Mouse (Mus musculus): ENCODE measurements around the gene Ube2o.

Gene Ube2o

DNA sequence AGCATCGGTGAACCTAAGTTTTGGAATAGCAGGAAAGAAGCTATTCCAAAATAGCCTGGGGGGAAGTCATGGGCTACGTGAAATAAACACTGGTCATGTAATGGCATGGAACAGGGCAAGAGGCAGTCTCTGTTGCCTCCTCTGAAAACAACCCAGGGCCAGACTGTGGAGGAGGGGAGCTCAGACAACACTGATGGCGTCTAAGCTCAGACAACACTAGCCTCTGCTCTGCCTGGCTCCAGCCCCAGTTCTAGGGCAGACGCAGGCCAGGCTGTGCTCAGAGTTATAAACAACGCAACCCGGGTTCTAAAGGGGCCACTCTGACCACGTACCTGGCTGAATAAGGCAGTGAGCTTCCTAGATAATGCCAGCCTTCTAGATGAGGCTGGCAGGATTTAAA, 30.5 kb downstream of the Ube2o start:
- ATAC-seq (ENCODE audit: insufficient number of reproducible peaks, low FRiP score, low TSS enrichment) = no peak

GRCm38 (mm10) chr11:116549273-116550038, 31.8 kb downstream of the Ube2o start:
- ATAC-seq (ENCODE audit: insufficient number of reproducible peaks, low FRiP score, low TSS enrichment) = no peak

- no peak for ATAC-seq (ENCODE audit: insufficient number of reproducible peaks, low FRiP score, low TSS enrichment)
Observed at GRCm38 (mm10) chr11:116548780-116549179, 32.5 kb downstream of the Ube2o start.

DNA sequence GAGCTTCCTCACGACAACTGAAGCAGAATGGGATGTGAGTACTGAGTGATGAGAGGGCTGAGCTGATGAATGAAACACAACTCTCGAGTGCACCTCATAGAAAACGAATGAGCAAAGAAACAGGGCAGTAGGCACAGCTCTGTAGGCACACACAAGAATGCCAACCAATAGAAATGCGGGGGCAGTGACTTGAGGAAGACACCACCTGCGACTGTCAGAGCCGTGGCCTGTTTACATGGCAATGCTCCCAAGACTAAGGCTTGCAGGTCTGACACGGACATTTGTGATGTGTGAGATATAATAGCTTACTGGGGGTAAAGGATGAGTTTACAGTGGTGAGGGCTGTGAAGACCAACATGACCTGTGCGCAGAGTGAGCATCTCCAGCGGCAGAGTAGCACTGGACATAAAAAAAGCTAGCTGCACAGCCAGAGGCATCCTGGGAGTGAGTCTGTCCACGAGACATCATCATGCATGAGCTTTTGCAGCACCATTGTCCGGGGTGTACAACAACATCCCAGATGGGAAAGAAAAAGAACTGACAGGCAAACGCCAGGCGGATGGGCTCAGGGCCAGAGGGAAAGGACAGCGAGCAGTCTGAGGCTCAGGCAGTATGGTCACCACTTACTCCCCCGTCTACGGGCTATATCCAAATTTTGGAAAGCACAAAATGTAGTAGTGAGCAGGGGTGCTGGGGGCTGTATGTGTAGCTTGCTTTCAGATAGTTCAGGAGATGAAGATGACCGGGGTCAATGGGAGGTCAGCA, 33.8 kb downstream of the Ube2o start:
- no peak for ATAC-seq (ENCODE audit: insufficient number of reproducible peaks, low FRiP score, low TSS enrichment)

GRCm38 (mm10) chr11:116543110-116543509, 38.1 kb downstream of the Ube2o start:
- no peak for ATAC-seq (ENCODE audit: insufficient number of reproducible peaks, low FRiP score, low TSS enrichment)

DNA sequence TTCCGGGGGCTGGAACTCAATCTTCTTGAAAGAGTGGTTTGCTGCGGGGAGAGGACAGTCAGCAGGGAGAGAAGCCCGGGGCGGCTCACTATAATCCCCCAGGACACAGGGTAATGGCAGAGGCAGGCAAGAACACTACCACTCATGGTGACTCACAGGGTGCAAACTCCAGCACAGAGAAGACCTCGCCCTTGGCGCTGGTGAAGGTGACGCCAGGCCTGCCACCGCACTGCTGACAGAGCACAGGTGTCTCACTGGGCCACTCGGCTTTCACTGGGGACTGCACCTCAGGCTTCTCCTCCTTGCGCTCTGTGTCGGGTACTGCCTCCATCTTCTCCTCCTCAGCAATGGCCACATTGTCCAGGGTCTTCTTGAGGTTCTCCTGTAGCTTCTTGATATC, 40.1 kb downstream of the Ube2o start:
- ATAC-seq (ENCODE audit: insufficient number of reproducible peaks, low FRiP score, low TSS enrichment) = no peak

DNA sequence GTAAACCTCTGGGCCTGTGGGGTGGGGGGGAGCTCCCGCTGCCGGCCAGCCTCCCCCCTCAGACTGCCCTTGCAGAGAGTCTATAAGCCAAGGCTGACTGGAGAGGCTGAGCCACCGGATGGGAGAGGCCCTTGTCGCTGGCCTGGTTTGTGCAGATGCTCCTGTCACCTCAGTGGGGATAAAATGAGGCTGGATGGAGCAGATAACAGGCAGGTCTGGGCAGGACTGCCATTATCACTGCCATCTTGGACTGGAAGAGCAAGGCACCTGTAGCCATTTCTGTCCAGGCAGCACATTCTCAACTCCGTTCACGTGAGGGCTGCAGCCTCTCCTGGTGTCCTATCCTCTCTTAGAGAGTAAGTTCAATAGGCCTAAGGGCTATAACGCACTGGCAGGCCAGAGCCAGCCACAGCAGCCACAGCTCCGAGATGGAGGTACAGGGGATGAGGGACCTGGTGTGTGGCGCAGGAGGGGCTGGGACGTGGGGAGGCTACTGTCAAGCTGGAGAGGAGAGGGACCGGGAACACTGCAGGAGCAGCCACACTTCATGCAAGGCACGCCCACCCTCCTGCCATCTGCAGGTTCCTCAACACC, 43.0 kb downstream of the Ube2o start:
- ATAC-seq (ENCODE audit: insufficient number of reproducible peaks, low FRiP score, low TSS enrichment) = no peak

DNA sequence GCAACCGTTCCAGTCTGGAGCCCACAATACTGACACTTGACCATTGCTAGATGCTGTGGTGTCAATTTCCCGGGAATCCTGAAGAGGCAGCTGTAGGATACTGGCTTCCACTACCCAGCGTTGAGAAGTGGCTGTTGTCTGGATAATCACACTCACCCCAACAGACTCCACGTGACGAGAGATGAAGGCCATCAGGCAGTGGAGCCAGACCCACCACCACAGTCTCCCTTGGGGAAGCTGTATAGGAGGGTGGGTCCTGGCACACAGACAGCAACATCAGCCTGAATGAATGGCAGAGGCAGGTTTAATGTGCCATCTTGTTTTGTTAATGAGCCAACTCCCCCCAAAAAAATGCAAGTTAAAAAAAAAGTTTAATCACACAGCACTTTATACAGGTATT, 43.9 kb downstream of the Ube2o start:
- ATAC-seq (ENCODE audit: insufficient number of reproducible peaks, low FRiP score, low TSS enrichment) = no peak

GRCm38 (mm10) chr11:116536685-116537084, 44.6 kb downstream of the Ube2o start:
- ATAC-seq (ENCODE audit: insufficient number of reproducible peaks, low FRiP score, low TSS enrichment) = no peak

DNA sequence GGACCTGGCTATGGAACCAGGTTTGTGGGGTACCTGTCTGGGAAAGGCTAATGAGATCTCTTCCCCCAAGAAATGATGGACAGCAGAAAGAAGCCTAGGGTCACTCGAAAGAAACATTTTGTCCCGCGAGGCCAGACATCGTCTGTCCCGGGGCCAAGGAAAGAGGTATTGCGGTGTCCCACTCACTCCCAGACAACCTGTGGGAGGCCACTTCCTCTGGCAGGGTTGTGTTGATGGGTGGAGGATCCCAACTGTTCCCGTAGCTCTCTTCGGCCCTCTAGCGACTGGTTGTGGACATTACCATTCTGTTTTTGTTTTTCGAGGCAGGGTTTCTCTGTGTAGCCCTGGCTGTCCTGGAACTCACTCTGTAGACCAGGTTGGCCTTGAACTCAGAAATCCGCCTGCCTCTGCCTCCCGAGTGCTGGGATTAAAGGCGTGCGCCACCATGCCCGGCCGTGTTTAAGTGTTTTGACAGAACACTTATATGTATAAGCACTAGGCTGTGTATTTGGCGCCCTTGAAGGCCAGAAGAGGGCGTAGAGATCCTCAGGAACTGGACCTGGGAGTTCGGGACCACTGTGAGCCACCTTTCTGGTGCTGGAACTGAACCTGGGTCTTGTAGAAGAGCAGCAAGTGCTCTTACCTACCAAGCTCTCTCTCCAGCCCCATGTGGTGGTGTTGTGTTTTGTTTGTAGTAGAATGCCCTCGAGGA, 46.9 kb downstream of the Ube2o start:
- peak; percentile 51; the same call in 1 of the 2 replicates for ATAC-seq (ENCODE audit: insufficient number of reproducible peaks, low FRiP score, low TSS enrichment)

DNA sequence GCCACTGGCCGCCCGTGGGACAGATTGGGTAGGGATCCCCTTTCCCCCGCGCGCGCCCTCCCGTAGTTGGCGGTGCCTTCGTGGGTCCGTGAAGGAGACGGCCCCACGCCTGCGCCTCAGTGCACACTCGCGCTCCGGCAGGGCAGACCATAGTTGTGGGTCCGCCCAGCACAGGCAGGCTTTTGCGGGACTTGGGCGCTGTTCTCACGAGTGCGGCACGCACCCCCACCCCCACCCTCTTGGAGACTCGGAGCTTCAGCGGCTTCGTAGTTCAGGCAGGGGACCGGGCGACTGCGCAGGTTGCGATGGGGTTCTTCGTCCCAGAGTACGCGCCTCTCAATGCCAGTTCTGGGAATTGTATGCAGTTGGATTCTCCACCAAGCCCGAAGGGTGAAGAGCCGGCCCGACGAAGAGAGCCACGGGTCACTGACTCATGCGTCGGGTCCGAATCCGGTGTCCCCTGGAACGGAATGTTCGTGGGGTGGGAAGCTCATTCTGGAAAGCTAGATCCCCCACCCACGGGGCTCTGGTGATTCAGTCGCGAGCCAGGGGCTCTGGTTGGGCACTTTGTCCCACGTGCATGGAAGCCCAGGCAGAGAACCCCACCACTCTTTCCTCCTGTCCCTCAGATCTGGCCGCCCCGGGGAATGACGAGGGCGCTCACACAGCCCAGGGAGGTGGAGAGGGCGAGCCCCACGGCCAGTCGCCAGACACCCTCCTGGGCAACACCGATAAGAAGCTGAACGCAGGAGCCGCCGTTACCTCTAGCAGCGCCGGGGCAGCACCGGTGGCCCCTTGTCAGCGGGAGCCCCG, 47.7 kb downstream of the Ube2o start:
- no peak for ATAC-seq (ENCODE audit: insufficient number of reproducible peaks, low FRiP score, low TSS enrichment)

- no peak for ATAC-seq (ENCODE audit: insufficient number of reproducible peaks, low FRiP score, low TSS enrichment)
Observed at GRCm38 (mm10) chr11:116532810-116533338, 48.4 kb downstream of the Ube2o start.

- ATAC-seq (ENCODE audit: insufficient number of reproducible peaks, low FRiP score, low TSS enrichment) = no peak
Observed at GRCm38 (mm10) chr11:116532262-116532809, 48.9 kb downstream of the Ube2o start.

- ATAC-seq (ENCODE audit: insufficient number of reproducible peaks, low FRiP score, low TSS enrichment) = no peak
Observed at GRCm38 (mm10) chr11:116531371-116532191, 49.7 kb downstream of the Ube2o start.

GRCm38 (mm10) chr11:116530187-116531147, 50.8 kb downstream of the Ube2o start, which contains the start of gene Sphk1:
Gene Sphk1 (plus strand): TSS chr11:116530925.
- no peak for ATAC-seq (ENCODE audit: insufficient number of reproducible peaks, low FRiP score, low TSS enrichment)

- ATAC-seq (ENCODE audit: insufficient number of reproducible peaks, low FRiP score, low TSS enrichment) = no peak
Observed at GRCm38 (mm10) chr11:116528636-116529320, 52.5 kb downstream of the Ube2o start.

DNA sequence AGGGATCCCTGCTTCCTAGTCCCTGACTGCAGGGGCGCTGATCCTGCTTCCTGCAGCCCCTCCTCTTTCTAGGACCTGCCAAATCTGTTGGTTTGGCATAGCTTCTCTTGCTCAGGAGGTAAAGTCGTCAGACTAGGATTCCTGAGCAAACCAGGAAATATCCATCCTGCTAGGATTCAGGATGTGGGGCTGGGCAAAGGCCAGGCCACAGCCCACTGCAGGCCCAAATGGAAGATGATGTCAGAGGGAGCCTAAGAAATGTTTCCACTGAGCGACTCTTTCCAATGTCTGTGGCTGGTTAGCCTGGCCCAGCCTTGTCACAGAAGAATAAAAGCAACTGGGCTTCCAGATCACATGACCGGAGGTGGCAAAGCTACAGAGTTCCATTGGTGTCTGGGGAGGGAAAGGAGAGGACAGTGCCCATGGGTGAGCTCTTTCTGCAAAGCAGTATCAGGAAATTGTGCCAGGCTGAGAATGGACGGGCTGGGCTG, 57.5 kb downstream of the Ube2o start:
- ATAC-seq (ENCODE audit: insufficient number of reproducible peaks, low FRiP score, low TSS enrichment) = no peak

Measured in cerebellum, adult (tissue).